Mouse (Mus musculus): ENCODE measurements at regions not wholly inside any gene's neighbourhood (a gene's known extent, or its start where the extent isn't known, plus 50 kb on each side); places are given as distances from the start of the nearest gene placed in this dataset.
"Not testable (repeated sequence)": the region's sequence is repeated elsewhere in the genome, so short reads cannot be mapped to it uniquely, and the experiment has no call there.

DNA sequence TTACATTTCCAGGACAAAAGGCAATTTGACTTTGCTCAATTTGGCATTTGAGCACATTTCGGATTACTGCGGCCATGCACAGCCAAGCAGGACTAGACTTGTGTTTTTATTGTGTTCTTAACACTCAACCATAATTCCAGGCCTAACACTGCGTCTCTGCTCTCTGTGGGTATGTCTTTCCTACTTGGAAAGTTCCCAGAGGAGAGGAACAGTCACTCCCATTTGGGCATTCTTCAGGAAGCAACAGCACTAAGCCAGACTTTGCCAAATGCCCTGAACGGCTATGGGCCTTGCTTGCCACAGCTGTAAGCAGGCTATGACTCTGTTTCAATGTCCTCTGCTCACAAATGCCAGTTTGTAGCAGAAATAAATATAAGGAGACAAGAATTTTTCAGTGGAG is 56.5 kb upstream of the Pdk3 start:
- DNase-seq (ENCODE audit: extremely low spot score in 1 of 2, low spot score in 1 of 2), result no peak

DNA sequence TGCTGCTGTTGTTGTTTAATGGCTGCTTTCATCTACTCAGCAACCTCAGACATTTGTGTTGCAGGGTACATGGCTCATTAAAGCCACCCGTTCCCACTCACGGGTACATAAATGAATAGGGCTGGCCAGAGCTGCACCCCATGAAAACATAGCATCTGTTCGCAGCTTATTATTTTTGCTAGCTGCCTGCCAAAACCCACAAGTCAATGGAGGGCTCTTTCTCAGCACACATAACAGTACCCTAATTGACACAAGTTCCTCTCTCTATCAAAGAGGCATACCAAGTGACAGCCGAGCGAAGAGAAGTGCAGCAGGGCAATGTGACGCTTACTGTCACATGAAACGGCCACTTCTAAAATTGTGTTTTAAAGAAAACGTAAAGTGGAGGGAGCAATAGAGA is 57.0 kb upstream of the Pdk3 start:
- peak in 1 of 2 experiments; percentile 15 for DNase-seq (ENCODE audit: extremely low spot score in 1 of 2, low spot score in 1 of 2)

DNA sequence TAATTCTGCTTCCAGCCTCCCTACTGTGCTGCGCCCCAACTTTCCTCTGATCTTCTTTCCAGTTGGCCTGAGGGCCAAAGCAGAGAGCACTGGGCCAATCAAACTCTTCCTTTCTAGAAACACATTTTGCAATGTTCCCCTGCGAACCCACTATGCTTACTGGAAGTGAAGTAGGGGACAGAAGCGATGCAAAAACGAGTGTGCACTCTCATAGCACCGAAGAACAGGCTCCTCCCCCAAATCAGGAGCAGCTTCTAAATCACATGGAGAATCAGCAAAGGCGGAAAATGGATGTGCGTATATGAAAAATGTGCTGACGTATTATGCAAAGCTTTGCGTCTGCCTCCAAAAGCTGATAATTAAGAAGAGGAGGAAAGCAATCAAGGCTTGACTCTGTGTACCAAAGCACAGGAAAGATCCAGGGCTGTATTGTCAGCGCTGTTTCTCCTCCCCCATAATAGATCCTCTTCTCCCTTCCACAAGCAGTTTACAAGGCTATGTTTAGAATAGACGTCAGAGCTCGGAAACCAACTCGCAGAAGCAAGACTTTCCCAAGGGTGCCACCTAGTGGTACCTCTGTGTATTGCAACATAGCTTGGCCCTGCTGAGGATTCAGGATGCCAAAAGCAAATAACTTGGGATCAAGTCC is 57.5 kb upstream of the Pdk3 start:
- DNase-seq (ENCODE audit: extremely low spot score in 1 of 2, low spot score in 1 of 2), result peak; percentile 71 to 87

DNA sequence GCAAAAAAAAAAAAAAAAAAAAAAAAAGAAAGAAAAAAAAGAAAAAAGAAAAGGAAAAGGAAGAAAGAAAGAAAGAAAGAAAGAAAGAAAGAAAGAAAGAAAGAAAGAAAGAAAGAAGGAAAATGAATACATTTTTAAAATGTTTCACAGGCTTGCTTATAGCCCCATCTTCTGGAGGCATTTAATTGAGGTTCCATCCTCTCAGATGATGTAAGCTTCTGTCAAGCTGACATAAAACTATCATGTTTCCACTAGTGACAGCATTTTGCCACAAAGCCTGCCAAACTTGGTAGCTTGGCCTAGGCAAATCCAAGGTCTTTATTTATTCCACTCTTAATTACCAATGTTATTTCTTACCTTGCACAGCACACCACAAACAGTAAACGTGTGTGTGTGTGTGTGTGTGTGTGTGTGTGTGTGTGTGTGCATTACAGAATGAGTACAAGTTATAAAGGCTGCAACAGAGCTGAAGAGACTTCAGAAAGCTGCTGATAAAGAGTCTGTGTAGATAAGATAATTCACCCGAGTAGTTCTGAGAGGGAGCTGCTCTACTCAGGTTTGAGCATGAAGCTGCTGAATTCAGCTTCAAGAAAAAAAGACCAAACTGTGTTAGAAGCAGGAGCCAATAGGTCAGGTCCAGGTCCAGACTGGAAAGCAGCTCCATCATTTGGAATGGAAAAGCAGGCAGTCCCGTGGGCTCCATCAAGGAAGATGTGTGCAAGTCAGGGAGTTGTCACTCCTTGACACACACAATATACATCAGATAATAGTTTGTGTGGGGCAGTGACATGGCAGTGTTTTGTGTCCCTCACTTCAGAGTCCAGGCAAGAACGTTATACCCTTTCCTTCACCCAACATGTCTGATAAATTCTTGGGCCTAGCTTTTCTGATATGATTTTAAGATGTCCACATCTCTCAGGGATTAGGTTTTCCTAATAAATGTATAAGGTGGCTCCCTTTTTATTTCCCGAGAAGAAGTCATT is 65.1 kb upstream of the Pdk3 start:
- DNase-seq (ENCODE audit: extremely low spot score in 1 of 2, low spot score in 1 of 2), result no peak

DNA sequence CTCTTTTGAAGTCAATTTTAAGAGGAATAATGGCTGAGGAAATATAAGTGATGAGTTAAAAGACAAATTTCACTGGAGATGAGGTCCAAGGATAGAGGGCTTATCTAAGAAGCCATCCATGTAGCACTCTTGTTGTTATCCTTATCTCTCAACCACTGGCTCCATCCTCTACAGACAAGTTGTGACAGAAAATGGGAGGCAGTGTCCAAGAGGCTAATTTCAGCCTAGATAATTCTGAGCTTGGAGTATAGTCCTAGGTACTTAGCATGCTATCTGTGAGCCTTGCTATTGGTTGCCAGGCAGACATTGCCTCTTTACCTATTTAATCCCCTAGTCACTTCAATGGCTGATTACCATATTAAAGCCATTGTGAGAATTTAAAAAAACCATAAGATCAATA is 65.2 kb upstream of the AU015836 start:
- DNase-seq (ENCODE audit: extremely low spot score in 1 of 2, low spot score in 1 of 2), result no peak

DNA sequence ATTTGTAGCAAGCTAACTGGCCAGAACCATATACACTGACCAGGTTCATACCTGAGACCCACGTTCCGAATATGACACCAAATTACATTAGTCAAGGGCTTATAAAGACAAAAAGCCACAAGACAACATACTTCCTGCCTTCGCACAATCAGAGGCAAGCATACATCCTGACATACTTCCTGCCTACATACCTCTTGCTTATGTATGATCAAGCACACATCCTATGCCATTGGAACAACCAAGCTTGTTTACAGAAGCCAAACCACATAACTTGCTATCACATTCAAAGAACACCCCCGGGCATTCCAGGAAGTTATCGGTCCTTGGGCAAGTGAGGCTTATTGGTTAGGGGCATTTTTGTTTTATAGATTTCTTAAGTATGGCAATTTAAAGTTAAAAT is 62.9 kb upstream of the AU015836 start:
- no peak for DNase-seq (ENCODE audit: extremely low spot score in 1 of 2, low spot score in 1 of 2)

DNA sequence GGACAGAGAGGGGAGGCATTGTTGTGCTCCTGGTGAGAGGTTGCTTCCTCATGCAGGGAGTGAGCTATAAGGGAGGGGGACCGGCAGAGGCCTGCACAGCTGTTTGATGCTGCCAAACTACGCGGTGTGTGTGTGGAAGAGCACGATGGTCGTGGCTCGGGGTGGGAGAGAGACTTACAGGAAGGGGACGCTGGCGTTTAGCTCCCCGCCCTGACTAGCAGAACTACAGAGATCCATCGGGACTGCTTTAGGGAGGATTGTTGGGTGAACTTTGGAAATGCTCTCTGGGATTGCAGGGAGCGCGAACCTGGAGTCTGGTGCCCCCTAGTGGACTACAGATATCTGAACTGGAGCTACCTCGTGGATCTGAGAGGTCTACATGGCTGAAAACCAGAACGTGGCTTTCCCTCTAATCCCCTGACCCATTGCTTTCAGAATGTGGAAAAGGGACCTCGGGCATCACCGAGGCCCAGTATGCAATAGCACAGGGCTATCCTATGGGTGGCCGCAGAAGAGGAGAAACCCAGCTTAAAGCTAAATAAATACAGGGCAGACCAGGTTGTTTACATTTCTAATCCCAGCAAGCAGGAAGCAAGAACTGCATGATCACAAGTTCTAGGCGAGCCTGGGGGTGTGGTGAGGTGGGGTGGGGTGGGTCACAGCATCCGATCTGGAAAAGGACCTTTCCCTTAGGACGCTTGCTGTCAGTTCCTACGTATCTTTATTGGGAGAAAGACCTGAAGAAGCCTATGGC is 57.2 kb upstream of the AU015836 start:
- peak; percentile 14 to 44 for DNase-seq (ENCODE audit: extremely low spot score in 1 of 2, low spot score in 1 of 2)

DNA sequence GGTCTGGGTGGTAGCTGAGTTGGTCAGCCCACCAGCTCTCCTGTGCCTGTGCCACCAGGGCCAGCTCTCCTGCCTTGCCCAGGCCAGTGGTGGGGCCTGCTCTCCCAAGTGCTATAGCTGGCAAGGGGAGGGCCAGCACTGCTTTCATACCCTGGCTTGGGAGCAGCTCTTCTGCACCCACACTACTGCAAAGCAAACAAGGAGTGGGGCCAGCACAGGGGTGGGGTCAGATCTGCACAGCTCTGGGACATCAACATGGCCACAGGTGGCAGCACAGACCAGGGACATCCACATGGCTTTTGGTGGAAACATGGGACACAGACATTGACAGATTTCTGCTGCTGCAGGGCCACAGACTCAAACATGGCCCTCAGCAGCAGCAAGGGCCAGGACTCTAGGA is 52.9 kb upstream of the AU015836 start:
- DNase-seq (ENCODE audit: extremely low spot score in 1 of 2, low spot score in 1 of 2), result no peak

DNA sequence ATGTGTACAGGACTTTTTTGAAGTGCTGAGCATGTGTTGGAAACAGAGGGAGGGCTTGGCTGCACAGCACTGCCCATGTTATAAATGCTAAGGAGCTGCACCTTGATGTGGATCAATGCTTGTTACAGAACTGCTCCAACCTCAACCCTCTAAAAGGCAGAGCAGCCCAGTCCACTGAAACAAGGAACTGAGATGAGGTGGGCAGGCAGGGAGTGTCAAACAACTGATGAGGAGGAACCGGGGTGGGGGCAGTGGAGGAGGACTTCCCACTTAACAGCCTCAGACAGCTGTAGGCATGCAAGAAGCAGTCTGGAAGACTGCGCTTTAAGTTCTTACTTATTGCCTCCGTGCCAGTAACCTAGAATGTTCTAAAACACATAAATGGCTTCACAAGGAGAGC is 51.1 kb upstream of the AU015836 start:
- not testable (repeated sequence) for DNase-seq (ENCODE audit: extremely low spot score in 1 of 2, low spot score in 1 of 2)

All from layer of hippocampus, postnatal 25 days (tissue).